Mouse (Mus musculus) CH12.LX (cell line): ENCODE data around the gene Cst3. TPM values are rescaled to one million over a fixed set of nuclear protein-coding genes. Genes with fewer than 3 reads are reported as not detected.

Experiments
- DNase-seq: peaks from one replicate; pipeline ENCODE4 v3.0.0-alpha.2; 2013; ENCODE audit errors: extremely low read depth
- H3K27ac ChIP-seq: 2 replicates; pipeline ENCODE4 v1.5.1; 2012; ENCODE audit warnings: low read depth, mild to moderate bottlenecking, control low read depth, moderate library complexity; ENCODE audit not compliant: insufficient read depth
- H3K27me3 ChIP-seq: replicated peaks from 2 replicates; pipeline ENCODE3; 2012; ENCODE audit warnings: inconsistent platforms
- H3K36me3 ChIP-seq, 2 experiments: replicated peaks in 1 of 2; 2 replicates each; pipeline versions ENCODE3 to v1.6.1; 2012; ENCODE audit warnings: inconsistent platforms in 1 of 2, low read length in 1 of 2, mild to moderate bottlenecking in 1 of 2, mixed read lengths in 1 of 2, moderate library complexity in 1 of 2; ENCODE audit not compliant: control insufficient read depth in 1 of 2, insufficient read depth in 1 of 2
- H3K4me1 ChIP-seq, 2 experiments: 2 replicates each; pipeline ENCODE4 v1.6.1; 2012; ENCODE audit warnings: inconsistent platforms in 1 of 2, moderate library complexity in 1 of 2; ENCODE audit not compliant: insufficient read depth in 2 of 2, control insufficient read depth in 1 of 2
- H3K4me2 ChIP-seq: 2 replicates; pipeline ENCODE4 v1.6.1; 2012; ENCODE audit warnings: low read depth, mild to moderate bottlenecking, control low read depth; ENCODE audit not compliant: poor library complexity, insufficient read depth, severe bottlenecking
- H3K4me3 ChIP-seq, 3 experiments: fragments of 150-350 bp in 1 of 3; sonication (generic) in 1 of 3; replicated peaks in 1 of 3; 2 replicates each; pipeline versions ENCODE3 to v1.5.1; 2011 to 2012; ENCODE audit warnings: low read depth in 2 of 3, low read length in 2 of 3, mild to moderate bottlenecking in 2 of 3, moderate library complexity in 2 of 3, control low read depth in 1 of 3, improper control_type of control experiment in 1 of 3, inconsistent platforms in 1 of 3, mixed read lengths in 1 of 3; ENCODE audit not compliant: poor library complexity in 1 of 3
- H3K79me2 ChIP-seq: replicated peaks from 2 replicates; pipeline ENCODE4 v1.6.1; 2012; ENCODE audit warnings: mild to moderate bottlenecking, moderate library complexity; ENCODE audit not compliant: control insufficient read depth, poor library complexity, insufficient read depth, severe bottlenecking; ENCODE audit errors: extremely low read depth
- H3K9ac ChIP-seq: 2 replicates; pipeline ENCODE4 v1.6.1; 2012; ENCODE audit warnings: low read depth, mild to moderate bottlenecking, control low read depth, moderate library complexity; ENCODE audit not compliant: insufficient read depth
- H3K9me3 ChIP-seq: replicated peaks from 2 replicates; pipeline ENCODE3; 2012; ENCODE audit warnings: low read length, inconsistent platforms, mixed read lengths
- BHLHE40 ChIP-seq: IDR thresholded peaks from 2 replicates; pipeline ENCODE4 v1.6.1; 2011; ENCODE audit warnings: mild to moderate bottlenecking, low read depth, low read length, improper control_type of control experiment
- CHD1 ChIP-seq: IDR thresholded peaks from 2 replicates; pipeline ENCODE4 v1.6.1; 2012; ENCODE audit warnings: low read depth, low read length, improper control_type of control experiment, inconsistent platforms
- CHD2 ChIP-seq: IDR thresholded peaks from 2 replicates; pipeline ENCODE4 v1.6.1; 2011; ENCODE audit warnings: low read length, improper control_type of control experiment
- CTCF ChIP-seq, 2 experiments: IDR thresholded peaks in 1 of 2; conservative IDR thresholded peaks in 1 of 2; 2 replicates each; pipeline ENCODE4 v1.5.1; 2011 to 2012; ENCODE audit warnings: low read depth in 2 of 2, low read length in 2 of 2, improper control_type of control experiment in 1 of 2, inconsistent platforms in 1 of 2, mild to moderate bottlenecking in 1 of 2, moderate library complexity in 1 of 2
- E2F4 ChIP-seq: IDR thresholded peaks from 2 replicates; pipeline ENCODE4 v1.6.1; 2011; ENCODE audit warnings: low read depth, low read length, improper control_type of control experiment; ENCODE audit not compliant: insufficient replicate concordance
- ELF1 ChIP-seq: IDR thresholded peaks from 2 replicates; pipeline ENCODE4 v1.6.1; 2014; ENCODE audit warnings: low read depth, mild to moderate bottlenecking, inconsistent platforms, low read length, improper control_type of control experiment
- ETS1 ChIP-seq: conservative IDR thresholded peaks from 2 replicates; pipeline ENCODE4 v1.6.1; 2012; ENCODE audit warnings: low read depth, mild to moderate bottlenecking, inconsistent platforms, low read length, improper control_type of control experiment, moderate library complexity
- GABPA ChIP-seq: IDR thresholded peaks from 2 replicates; pipeline ENCODE4 v1.6.1; 2012; ENCODE audit warnings: low read depth, low read length, improper control_type of control experiment, inconsistent platforms; ENCODE audit not compliant: insufficient replicate concordance
- HCFC1 ChIP-seq: IDR thresholded peaks from 2 replicates; pipeline ENCODE4 v1.6.1; 2012; ENCODE audit warnings: low read depth, mild to moderate bottlenecking, inconsistent platforms, low read length, improper control_type of control experiment
- IRF4 ChIP-seq: IDR thresholded peaks from 2 replicates; pipeline ENCODE4 v1.6.1; 2014; ENCODE audit warnings: low read depth, mild to moderate bottlenecking, inconsistent platforms, low read length, improper control_type of control experiment
- KAT2A ChIP-seq: IDR thresholded peaks from 2 replicates; pipeline ENCODE4 v1.6.1; 2012; ENCODE audit warnings: low read length, improper control_type of control experiment, inconsistent platforms; ENCODE audit not compliant: insufficient replicate concordance
- MAFK ChIP-seq: IDR thresholded peaks from 2 replicates; pipeline ENCODE4 v1.6.1; 2011; ENCODE audit warnings: low read length, improper control_type of control experiment; ENCODE audit not compliant: insufficient replicate concordance
- MEF2A ChIP-seq: IDR thresholded peaks from 2 replicates; pipeline ENCODE4 v1.6.1; 2014; ENCODE audit warnings: low read depth, mild to moderate bottlenecking, inconsistent platforms, low read length, improper control_type of control experiment, borderline replicate concordance
- MYC ChIP-seq: IDR thresholded peaks from 2 replicates; pipeline ENCODE4 v1.6.1; 2011; ENCODE audit warnings: low read depth, mild to moderate bottlenecking, improper control_type of control experiment, low read length
- NELFE ChIP-seq: IDR thresholded peaks from 2 replicates; pipeline ENCODE4 v1.6.1; 2011; ENCODE audit warnings: low read depth, low read length, improper control_type of control experiment
- NRF1 ChIP-seq: IDR thresholded peaks from 2 replicates; pipeline ENCODE4 v1.6.1; 2014; ENCODE audit warnings: low read depth, mild to moderate bottlenecking, inconsistent platforms, low read length, improper control_type of control experiment, moderate library complexity
- PAX5 ChIP-seq: IDR thresholded peaks from 2 replicates; pipeline ENCODE4 v1.6.1; 2012; ENCODE audit warnings: low read length, inconsistent platforms, mixed read lengths
- POLR2A ChIP-seq: IDR thresholded peaks from 2 replicates; pipeline ENCODE4 v1.6.1; 2011; ENCODE audit warnings: low read depth, mild to moderate bottlenecking, improper control_type of control experiment, low read length
- POLR2AphosphoS2 ChIP-seq: IDR thresholded peaks from 2 replicates; pipeline ENCODE4 v1.6.1; 2011; ENCODE audit warnings: low read depth, low read length, improper control_type of control experiment
- RAD21 ChIP-seq: IDR thresholded peaks from 2 replicates; pipeline ENCODE4 v1.6.1; 2011; ENCODE audit warnings: low read depth, mild to moderate bottlenecking, low read length, improper control_type of control experiment, moderate library complexity
- RCOR1 ChIP-seq: conservative IDR thresholded peaks from 2 replicates; pipeline ENCODE4 v1.6.1; 2012; ENCODE audit warnings: low read depth, mild to moderate bottlenecking, inconsistent platforms, low read length, improper control_type of control experiment
- SMC3 ChIP-seq: IDR thresholded peaks from 2 replicates; pipeline ENCODE4 v1.6.1; 2011; ENCODE audit warnings: low read depth, low read length, improper control_type of control experiment
- TCF12 ChIP-seq: IDR thresholded peaks from 2 replicates; pipeline ENCODE4 v1.6.1; 2014; ENCODE audit warnings: low read depth, mild to moderate bottlenecking, inconsistent platforms, low read length, improper control_type of control experiment
- ZC3H11A ChIP-seq: IDR thresholded peaks from 2 replicates; pipeline ENCODE4 v1.6.1; 2012; ENCODE audit warnings: low read depth, mild to moderate bottlenecking, inconsistent platforms, low read length, improper control_type of control experiment
- ZKSCAN1 ChIP-seq: IDR thresholded peaks from 2 replicates; pipeline ENCODE4 v1.6.1; 2012; ENCODE audit warnings: low read depth, inconsistent platforms, low read length, improper control_type of control experiment, borderline replicate concordance
- ZNF384 ChIP-seq: IDR thresholded peaks from 2 replicates; pipeline ENCODE4 v1.6.1; 2012; ENCODE audit warnings: low read depth, low read length, improper control_type of control experiment, inconsistent platforms
- dilution Hi-C: fragments of 300-500 bp; cut with MboI; formaldehyde crosslinking; loops from 2 replicates; pipeline ENCODE4 v1.14.3; 2020; ENCODE audit warnings: low sequenced_read_pairs; ENCODE audit not compliant: extremely low pct_unique_long_range_greater_than_20kb, extremely low pct_ligation_motif_present
- in situ Hi-C: fragments of 300-500 bp; cut with MboI; formaldehyde crosslinking; loops from 3 replicates; pipeline ENCODE4 v1.14.3; 2019; ENCODE audit warnings: low sequenced_read_pairs, low pct_ligation_motif_present, low pct_unique_long_range_greater_than_20kb, mixed read lengths
- polyA plus RNA-seq: library from polyadenylated mRNA; unstranded; fragments of >175 nt; gene quantifications from 2 replicates; pipeline ENCODE4 v1.2.1, GENCODE M21; 2012; ENCODE audit warnings: low read depth; ENCODE audit not compliant: insufficient read length
- total RNA-seq, 2 experiments: library from RNA; depleted of rRNA; stranded (reverse); fragments of 300-350 nt in 1 of 2; fragments of >200 nt in 1 of 2; gene quantifications; 2 replicates each; pipeline ENCODE4 v1.2.3; 2012 to 2014

Cst3 gene
- total and polyA plus RNA-seq, 3 experiments = 156 to 231 (median 209) TPM

- no peak overlapping the region for H3K4me3 ChIP-seq
- DNase-seq = peak; percentile 68
- no peaks in the 10 kb centered on the region for H3K9me3 ChIP-seq
- H3K27ac ChIP-seq = no peak overlapping the region
- no peaks in the 10 kb centered on the region for H3K36me3 ChIP-seq
- peaks cover 18% of the 10 kb centered on the region for H3K27me3 ChIP-seq
- in situ Hi-C loops (loop anchor here (5.0 kb wide), 1 partner anchor 50 kb away; no protein-coding TSS in a partner anchor), dilution Hi-C loops (no loop called here)
- TF ChIP-seq MEF2A (peak; percentile 45; the same call in 1 of the 2 replicates), RCOR1 (no peak), CTCF (conservative IDR thresholded peaks at IDR 0.05 in 1 of 2, IDR thresholded peaks at IDR 0.05 in 1 of 2; ENCODE audit: low read depth in 2 of 2, low read length in 2 of 2) (peak; percentile 83 to 84), ZC3H11A (peak; percentile 68), PAX5 (no peak), SMC3 (peak; percentile 89), IRF4 (no peak), RAD21 (peak; percentile 75), KAT2A (no peak), NRF1 (peak; percentile 45; the same call in 1 of the 2 replicates), MYC (0 out of 2 replicates have a peak, but pooled peaks have one; percentile 29), BHLHE40 (0 out of 2 replicates have a peak, but pooled peaks have one; percentile 20), TCF12 (no peak), ELF1 (0 out of 2 replicates have a peak, but pooled peaks have one; percentile 25), NELFE (peak; percentile 64; the same call in 1 of the 2 replicates)
- TF ChIP-seq, all 38 proteins: peak for 10
- Histone ChIP-seq H3K9ac (no peak overlapping the region), H3K4me2 (no peak overlapping the region), H3K4me1 (peaks cover 0 to 3% of the 10 kb centered on the region in 2 experiments; a peak in 1 of 4 replicates), H3K79me2 (no peaks in the 10 kb centered on the region)
Observed at GRCm38 (mm10) chr2:148902286-148902685, 26.8 kb upstream of the Cst3 start.

GRCm38 (mm10) chr2:148900305-148900704 is 24.8 kb upstream of the Cst3 start:
- dilution Hi-C loops (no loop called here), in situ Hi-C loops (loop anchor here (5.0 kb wide), 1 partner anchor 48 kb away; no protein-coding TSS in a partner anchor)
- Histone ChIP-seq H3K4me3 (no peak overlapping the region), H3K27ac (no peak overlapping the region), H3K79me2 (no peaks in the 10 kb centered on the region), H3K4me2 (no peak overlapping the region), H3K9me3 (no peaks in the 10 kb centered on the region), H3K27me3 (peaks cover 1% of the 10 kb centered on the region), H3K4me1 (peaks cover 0 to 3% of the 10 kb centered on the region in 2 experiments; a peak in 1 of 4 replicates), H3K9ac (no peak overlapping the region), H3K36me3 (no peaks in the 10 kb centered on the region)
- no peak for TF ChIP-seq RAD21
- TF ChIP-seq POLR2A = no peak
- TF ChIP-seq CTCF (conservative IDR thresholded peaks at IDR 0.05 in 1 of 2, IDR thresholded peaks at IDR 0.05 in 1 of 2; ENCODE audit: low read depth in 2 of 2, low read length in 2 of 2) = no peak
- no peak for TF ChIP-seq ZNF384
- TF ChIP-seq GABPA = no peak
- no peak for TF ChIP-seq ELF1
- TF ChIP-seq KAT2A = no peak
- TF ChIP-seq TCF12 = no peak
- no peak for TF ChIP-seq HCFC1
- no peak for TF ChIP-seq PAX5
- TF ChIP-seq CHD1 = no peak
- TF ChIP-seq E2F4 = no peak
- no peak for TF ChIP-seq CHD2
- TF ChIP-seq ZKSCAN1 = no peak
- no peak for TF ChIP-seq MAFK
- TF ChIP-seq ZC3H11A = no peak
- TF ChIP-seq ETS1 = no peak
- TF ChIP-seq POLR2AphosphoS2 = no peak
- no peak for DNase-seq
